Mouse (Mus musculus) intestine, postnatal 0 days (tissue): ENCODE data around the gene Glcci1. TPM values are rescaled to one million over a fixed set of nuclear protein-coding genes. Genes with fewer than 3 reads are reported as not detected.

Experiments used
- ATAC-seq: fragments of 200-750 bp; cut with Nextera tagmentation; 2 replicates; pipeline ENCODE4 v1.8.0; 2017; ENCODE audit warnings: mild to moderate bottlenecking, moderate TSS enrichment, moderate library complexity
- H3K27ac ChIP-seq: fragments of 300-500 bp; sonication (generic); 2 replicates; pipeline ENCODE4 v1.5.1; 2014; ENCODE audit warnings: mild to moderate bottlenecking, low read depth, low read length, moderate library complexity
- H3K27me3 ChIP-seq: fragments of 300-500 bp; sonication (generic); replicated peaks from 2 replicates; pipeline ENCODE4 v1.6.1; 2014; ENCODE audit warnings: low read length, mixed read lengths; ENCODE audit not compliant: control insufficient read depth, insufficient read depth
- H3K36me3 ChIP-seq: fragments of 300-500 bp; sonication (generic); 2 replicates; pipeline ENCODE4 v1.6.1; 2014; ENCODE audit warnings: mild to moderate bottlenecking, moderate library complexity; ENCODE audit not compliant: control insufficient read depth, insufficient read depth
- H3K4me1 ChIP-seq: fragments of 300-500 bp; sonication (generic); replicated peaks from 2 replicates; pipeline ENCODE4 v1.6.1; 2014; ENCODE audit warnings: antibody characterized with exemption, low read length, mixed read lengths; ENCODE audit not compliant: control insufficient read depth, insufficient read depth
- H3K4me2 ChIP-seq: fragments of 300-500 bp; sonication (generic); replicated peaks from 2 replicates; pipeline ENCODE4 v1.6.1; 2014; ENCODE audit warnings: low read depth, mild to moderate bottlenecking, moderate library complexity
- H3K4me3 ChIP-seq: fragments of 300-500 bp; sonication (generic); 2 replicates; pipeline ENCODE4 v1.5.1; 2014; ENCODE audit warnings: low read depth, low read length
- H3K9ac ChIP-seq: fragments of 300-500 bp; sonication (generic); 2 replicates; pipeline ENCODE4 v1.6.1; 2014; ENCODE audit warnings: mild to moderate bottlenecking, low read depth, low read length
- H3K9me3 ChIP-seq: fragments of 300-500 bp; sonication (generic); 2 replicates; pipeline ENCODE4 v1.6.1; 2016; ENCODE audit warnings: mixed run types; ENCODE audit not compliant: control insufficient read depth
- CTCF ChIP-seq: sonication (generic); IDR thresholded peaks from 2 replicates; pipeline ENCODE4 v1.5.1; 2016; ENCODE audit warnings: low read depth, mild to moderate bottlenecking, control low read depth, antibody characterized with exemption, moderate library complexity
- WGBS: fragments of 180-500 bp; shearing (Covaris S2); extraction: QIAGEN DNeasy Blood & Tissue Kit; methylation state at CpG from one replicate; pipeline ENCODE4 v1.1.7; 2014; 5-methylcytosine and 5-hydroxymethylcytosine counted together
- polyA plus RNA-seq: library from polyadenylated mRNA; unstranded; fragments of >200 nt; fragmentation: Nextera tagmentation; extraction: Ambion mirVana; gene quantifications from 2 replicates; pipeline ENCODE4 v1.2.1, GENCODE M21; 2015

Gene Glcci1
- polyA plus RNA-seq, 1 experiment from 2014 or later = 3.9 TPM

- H3K4me2 ChIP-seq = no peak overlapping the region
- 52% methylated on average over 2 of the region's 2 CpGs for WGBS
- no peak overlapping the region for H3K27ac ChIP-seq
- H3K4me3 ChIP-seq = no peak overlapping the region
- TF ChIP-seq CTCF = no peak
- H3K9ac ChIP-seq = no peak overlapping the region
- ATAC-seq = no peak
- H3K4me1 ChIP-seq = no peaks in the 10 kb centered on the region
- no peaks in the 10 kb centered on the region for H3K36me3 ChIP-seq
- no peaks in the 10 kb centered on the region for H3K9me3 ChIP-seq
- H3K27me3 ChIP-seq = no peaks in the 10 kb centered on the region
Measured at GRCm38 (mm10) chr6:8645708-8646107, 136.3 kb downstream of the Glcci1 start.
